Mouse (Mus musculus) neural tube, embryonic 14.5 days (tissue): ENCODE results near the gene Olfr395. TPM values are rescaled to one million over a fixed set of nuclear protein-coding genes. Genes with fewer than 3 reads are reported as not detected.
"Not testable (repeated sequence)": the region's sequence is repeated elsewhere in the genome, so short reads cannot be mapped to it uniquely, and the experiment has no call there.

ENCODE experiments used
- ATAC-seq: fragments of 200-750 bp; cut with Nextera tagmentation; 2 replicates; pipeline ENCODE4 v1.8.0; 2017; ENCODE audit warnings: low read depth, mild to moderate bottlenecking, moderate TSS enrichment, moderate library complexity
- H3K27ac ChIP-seq: fragments of 300-500 bp; sonication (generic); 2 replicates; pipeline ENCODE4 v1.5.1; 2014; ENCODE audit warnings: low read depth, mild to moderate bottlenecking, control low read depth, low read length, moderate library complexity, mixed read lengths
- H3K27me3 ChIP-seq: fragments of 300-500 bp; sonication (generic); 2 replicates; pipeline ENCODE4 v1.6.1; 2014; ENCODE audit warnings: low read length; ENCODE audit not compliant: control insufficient read depth, insufficient read depth
- H3K36me3 ChIP-seq: fragments of 300-500 bp; sonication (generic); 2 replicates; pipeline ENCODE4 v1.6.1; 2014; ENCODE audit warnings: low read length, mixed read lengths; ENCODE audit not compliant: control insufficient read depth, insufficient read depth
- H3K4me1 ChIP-seq: fragments of 300-500 bp; sonication (generic); 2 replicates; pipeline ENCODE4 v1.6.1; 2014; ENCODE audit warnings: low read length; ENCODE audit not compliant: control insufficient read depth, insufficient read depth
- H3K4me2 ChIP-seq: fragments of 300-500 bp; sonication (generic); 2 replicates; pipeline ENCODE4 v1.6.1; 2014; ENCODE audit warnings: mild to moderate bottlenecking, low read depth, low read length, control low read depth
- H3K4me3 ChIP-seq: fragments of 300-500 bp; sonication (generic); 2 replicates; pipeline ENCODE4 v1.5.1; 2014; ENCODE audit warnings: low read depth, low read length, control low read depth, mixed read lengths
- H3K9ac ChIP-seq: fragments of 300-500 bp; sonication (generic); replicated peaks from 2 replicates; pipeline ENCODE4 v1.6.1; 2014; ENCODE audit warnings: low read depth, mild to moderate bottlenecking, control low read depth, low read length, mixed read lengths
- H3K9me3 ChIP-seq: fragments of 300-500 bp; sonication (generic); 2 replicates; pipeline ENCODE4 v1.6.1; 2016; ENCODE audit warnings: low read length; ENCODE audit not compliant: control insufficient read depth
- WGBS: fragments of 180-500 bp; shearing (Covaris S2); extraction: QIAGEN DNeasy Blood & Tissue Kit; methylation state at CpG from one replicate; pipeline ENCODE4 v1.1.7; 2014; 5-methylcytosine and 5-hydroxymethylcytosine counted together
- polyA plus RNA-seq: library from polyadenylated mRNA; unstranded; fragments of >200 nt; fragmentation: Nextera tagmentation; extraction: Ambion mirVana; gene quantifications from 2 replicates; pipeline ENCODE4 v1.2.1, GENCODE M21; 2014

The Olfr395 gene
- polyA plus RNA-seq, result not detected in 2 replicates

GRCm38 (mm10) chr11:73909199-73909598 is at the start of gene Olfr395:
Gene Olfr395 (minus strand): TSS chr11:73909299.
- H3K9ac ChIP-seq, H3K4me1 ChIP-seq, H3K36me3 ChIP-seq, ATAC-seq, H3K4me2 ChIP-seq, H3K27ac ChIP-seq, H3K27me3 ChIP-seq, H3K9me3 ChIP-seq, H3K4me3 ChIP-seq: not testable (repeated sequence)
- 86% methylated on average over 4 of the region's 4 CpGs for WGBS

- H3K27ac ChIP-seq, result no peak within 1 kb of the TSS
- H3K36me3 ChIP-seq, result no peaks in the 10 kb centered on the region
- H3K4me2 ChIP-seq, result no peak within 1 kb of the TSS
- no peak for ATAC-seq
- no peaks in the 10 kb centered on the region for H3K4me1 ChIP-seq
- H3K4me3 ChIP-seq, result no peak within 1 kb of the TSS
- H3K27me3 ChIP-seq, result no peaks in the 10 kb centered on the region
- no peak within 1 kb of the TSS for H3K9ac ChIP-seq
- no peaks in the 10 kb centered on the region; the same call in 1 of the 2 replicates for H3K9me3 ChIP-seq
Measured at GRCm38 (mm10) chr11:73936377-73936776, 27.3 kb upstream of the Olfr395 start, which contains the start of gene Olfr23. Gene Olfr23 (plus strand): TSS chr11:73936677.

- Histone ChIP-seq H3K27me3 (no peaks in the 10 kb centered on the region), H3K4me2 (no peak within 1 kb of the TSS), H3K4me1 (no peaks in the 10 kb centered on the region), H3K27ac (no peak within 1 kb of the TSS), H3K9ac (no peak within 1 kb of the TSS), H3K9me3 (no peaks in the 10 kb centered on the region), H3K36me3 (no peaks in the 10 kb centered on the region), H3K4me3 (no peak within 1 kb of the TSS)
- no peak for ATAC-seq
- 86% methylated on average over 1 of the region's 1 CpGs for WGBS
Measured at GRCm38 (mm10) chr11:73890671-73891070, 18.4 kb downstream of the Olfr395 start, which contains the start of gene Olfr394. Gene Olfr394 (minus strand): TSS chr11:73890771.

Other genes starting within 250 kb of the Olfr395 start
- gene Zfp735, start 220.5 kb downstream of the Olfr395 start, polyA plus RNA-seq, result not detected in 2 replicates
- gene Olfr389, start 128.6 kb downstream of the Olfr395 start, polyA plus RNA-seq, result not detected in 2 replicates
- gene Olfr390, start 126.3 kb downstream of the Olfr395 start, polyA plus RNA-seq, result not detected in 2 replicates
- not detected in 2 replicates for gene Olfr391-ps, start 106.2 kb downstream of the Olfr395 start, polyA plus RNA-seq
- gene Olfr392, start 92.2 kb downstream of the Olfr395 start, polyA plus RNA-seq, result not detected in 2 replicates
- gene Olfr393, start 57.8 kb downstream of the Olfr395 start, polyA plus RNA-seq, result not detected in 2 replicates
- not detected in 2 replicates for gene Olfr394, start 18.5 kb downstream of the Olfr395 start, polyA plus RNA-seq
- gene Olfr23, start 27.4 kb upstream of the Olfr395 start, polyA plus RNA-seq, result not detected in 2 replicates
- gene Olfr397, start 51.5 kb upstream of the Olfr395 start, polyA plus RNA-seq, result not detected in 2 replicates
- not detected in 2 replicates for gene Olfr398, start 81.1 kb upstream of the Olfr395 start, polyA plus RNA-seq
- gene Olfr139, start 147.3 kb upstream of the Olfr395 start, polyA plus RNA-seq, result not detected in 2 replicates
- gene Olfr399, start 147.3 kb upstream of the Olfr395 start, polyA plus RNA-seq, result not detected in 2 replicates
- not detected in 2 replicates for gene Zfp616, start 160.7 kb upstream of the Olfr395 start, polyA plus RNA-seq
- gene Olfr401, start 204.4 kb upstream of the Olfr395 start, polyA plus RNA-seq, result not detected in 2 replicates
- not detected in 2 replicates for gene Olfr402, start 244.2 kb upstream of the Olfr395 start, polyA plus RNA-seq